Mouse (Mus musculus) cortical plate, adult 2 months (tissue): ENCODE results near the gene Tagap1.
"Not testable (repeated sequence)": the region's sequence is repeated elsewhere in the genome, so short reads cannot be mapped to it uniquely, and the experiment has no call there.

Experiments
- CTCF ChIP-seq: fragments of 200-500 bp; IDR thresholded peaks from 2 replicates; pipeline ENCODE4 v1.5.1; 2011; ENCODE audit warnings: mild to moderate bottlenecking, control low read depth, low read length; ENCODE audit not compliant: insufficient read depth; ENCODE audit errors: extremely low read depth
- POLR2A ChIP-seq: fragments of 200-500 bp; IDR thresholded peaks from 2 replicates; pipeline ENCODE4 v1.6.1; 2011; ENCODE audit warnings: mild to moderate bottlenecking, low read length, control low read depth; ENCODE audit not compliant: insufficient read depth; ENCODE audit errors: extremely low read depth

GRCm38 (mm10) chr17:6965364-6965763 is 4.4 kb upstream of the Tagap1 start:
- TF ChIP-seq POLR2A, result not testable (repeated sequence)
- peak; percentile 38 for TF ChIP-seq CTCF
